Mouse (Mus musculus): ENCODE measurements around the gene Ift46. TPM values are rescaled to one million over a fixed set of nuclear protein-coding genes. Genes with fewer than 3 reads are reported as not detected.
A peak's percentile ranks its signal among the peaks of the same experiment; 100 is the strongest.

The Ift46 gene
- polyA plus RNA-seq, 1 experiment from 2014 or later, result 98.3 TPM

DNA sequence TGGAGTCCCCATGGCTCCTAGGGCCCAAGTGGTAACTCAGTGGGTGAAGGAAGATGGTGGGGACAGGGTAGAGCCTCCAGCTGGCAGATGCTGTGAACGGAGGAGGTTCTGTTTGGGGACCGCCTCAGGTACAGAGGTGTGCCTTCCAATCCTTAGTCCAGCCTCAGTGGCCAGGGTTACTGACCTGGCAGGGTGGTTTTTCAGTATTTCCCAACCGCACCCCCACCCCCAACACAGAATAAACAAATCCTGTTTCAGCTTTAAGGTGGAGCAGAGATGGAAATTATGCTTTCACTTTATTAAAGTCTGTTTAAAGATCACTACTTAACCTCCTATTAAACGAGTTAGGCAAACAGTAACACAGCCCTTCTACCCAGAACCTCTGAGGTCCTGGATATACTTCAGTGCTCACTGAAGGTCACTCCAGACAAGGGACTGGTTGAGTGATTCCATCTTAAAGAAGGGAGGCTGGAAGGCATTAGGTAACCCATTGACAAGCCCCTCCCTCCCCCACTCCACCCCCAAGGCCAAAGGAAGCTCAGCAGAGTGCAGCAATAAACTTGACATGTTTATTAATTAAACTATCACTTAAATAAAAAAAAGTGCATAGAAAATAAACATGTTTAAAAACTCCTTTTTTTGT, 35.2 kb downstream of the Ift46 start, which contains the start of gene Ttc36:
Ttc36 (minus strand) TSS at position 265 of the 643 bp plus-strand sequence.
- no peak for TF ChIP-seq CTCF (IDR thresholded peaks at IDR 0.05; ENCODE audit: low read depth)
- Histone ChIP-seq H3K9me3 (replicated peaks; ENCODE audit: low read length) (no peaks in the 10 kb centered on the region), H3K9ac (ENCODE audit: low read depth, low read length) (no peak within 1 kb of the TSS), H3K4me1 (replicated peaks; ENCODE audit: insufficient read depth, low read length) (no peaks in the 10 kb centered on the region; the same call in 1 of the 2 replicates), H3K4me2 (ENCODE audit: low read length) (peak within 1 kb of the TSS; percentile 27), H3K4me3 (replicated peaks; ENCODE audit: low read depth, low read length) (no peak within 1 kb of the TSS), H3K36me3 (ENCODE audit: insufficient read depth, low read length) (peaks cover 24% of the 10 kb centered on the region), H3K27ac (peak within 1 kb of the TSS; percentile 87), H3K27me3 (ENCODE audit: insufficient read depth, low read length) (no peaks in the 10 kb centered on the region)
- DNase-seq (ENCODE audit: low spot score), result peak; percentile 74
- 32% methylated on average over 4 of the region's 4 CpGs for WGBS
- ATAC-seq (replicated peaks; ENCODE audit: low FRiP score, low read depth), result peak; percentile 76

DNA sequence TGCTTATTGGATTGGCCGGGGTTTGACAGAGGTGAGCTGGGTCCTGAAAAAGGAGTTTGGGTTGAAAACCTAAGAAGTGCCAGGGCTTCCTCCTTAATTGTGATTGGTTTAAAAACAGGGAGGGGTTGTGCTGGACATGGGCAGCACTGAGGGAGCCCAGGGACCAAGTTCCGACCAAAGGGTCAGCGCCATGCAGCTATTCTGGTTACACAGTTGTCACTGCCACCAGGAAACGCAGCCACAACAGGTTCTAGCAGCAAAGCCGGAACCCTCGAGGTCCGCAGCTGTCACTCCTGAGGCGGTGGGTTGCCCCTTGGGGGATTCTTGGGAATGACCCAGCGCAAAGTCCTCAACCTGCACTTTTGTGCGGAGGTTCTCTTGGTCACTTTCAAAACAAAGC, 37.0 kb downstream of the Ift46 start:
- H3K27ac ChIP-seq, result no peak overlapping the region
- ATAC-seq (replicated peaks; ENCODE audit: low FRiP score, low read depth), result no peak
- peaks cover 39% of the 10 kb centered on the region for H3K36me3 ChIP-seq (ENCODE audit: insufficient read depth, low read length)
- no peaks in the 10 kb centered on the region for H3K9me3 ChIP-seq (replicated peaks; ENCODE audit: low read length)
- DNase-seq (ENCODE audit: low spot score), result no peak
- no peak overlapping the region for H3K4me2 ChIP-seq (ENCODE audit: low read length)
- no peak overlapping the region for H3K9ac ChIP-seq (ENCODE audit: low read depth, low read length)
- no peak overlapping the region for H3K4me3 ChIP-seq (replicated peaks; ENCODE audit: low read depth, low read length)
- no peak for TF ChIP-seq CTCF (IDR thresholded peaks at IDR 0.05; ENCODE audit: low read depth)
- 80% methylated on average over 10 of the region's 10 CpGs for WGBS
- H3K27me3 ChIP-seq (ENCODE audit: insufficient read depth, low read length), result no peaks in the 10 kb centered on the region
- no peaks in the 10 kb centered on the region; the same call in 1 of the 2 replicates for H3K4me1 ChIP-seq (replicated peaks; ENCODE audit: insufficient read depth, low read length)

DNA sequence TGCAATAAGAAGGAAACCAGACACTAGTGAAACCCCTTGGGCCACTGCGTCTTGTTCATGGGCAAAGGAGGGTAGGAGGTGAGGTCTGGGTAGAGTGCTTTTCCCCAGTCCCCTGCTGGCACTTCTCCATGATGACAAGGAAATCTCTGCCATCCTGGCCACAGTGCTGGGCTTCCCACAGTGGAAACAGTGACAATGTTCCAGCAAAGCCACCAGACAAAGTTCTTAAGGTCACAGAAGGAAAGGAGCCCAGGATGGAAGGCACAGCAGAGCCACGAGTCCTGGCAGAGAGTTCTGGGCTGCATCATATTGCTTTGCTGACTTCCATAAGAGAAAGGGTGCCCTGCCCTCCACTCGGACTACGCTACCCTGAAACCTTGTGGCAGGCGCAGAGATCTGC, 37.8 kb downstream of the Ift46 start:
- Histone ChIP-seq H3K27ac (no peak overlapping the region), H3K4me2 (ENCODE audit: low read length) (no peak overlapping the region), H3K36me3 (ENCODE audit: insufficient read depth, low read length) (peaks cover 48% of the 10 kb centered on the region), H3K9ac (ENCODE audit: low read depth, low read length) (no peak overlapping the region), H3K4me3 (replicated peaks; ENCODE audit: low read depth, low read length) (no peak overlapping the region), H3K4me1 (replicated peaks; ENCODE audit: insufficient read depth, low read length) (no peaks in the 10 kb centered on the region; the same call in 1 of the 2 replicates), H3K9me3 (replicated peaks; ENCODE audit: low read length) (no peaks in the 10 kb centered on the region), H3K27me3 (ENCODE audit: insufficient read depth, low read length) (no peaks in the 10 kb centered on the region)
- TF ChIP-seq CTCF (IDR thresholded peaks at IDR 0.05; ENCODE audit: low read depth), result no peak
- DNase-seq (ENCODE audit: low spot score) (no peak), ATAC-seq (replicated peaks; ENCODE audit: low FRiP score, low read depth) (no peak)
- WGBS, result 91% methylated on average over 5 of the region's 5 CpGs

DNA sequence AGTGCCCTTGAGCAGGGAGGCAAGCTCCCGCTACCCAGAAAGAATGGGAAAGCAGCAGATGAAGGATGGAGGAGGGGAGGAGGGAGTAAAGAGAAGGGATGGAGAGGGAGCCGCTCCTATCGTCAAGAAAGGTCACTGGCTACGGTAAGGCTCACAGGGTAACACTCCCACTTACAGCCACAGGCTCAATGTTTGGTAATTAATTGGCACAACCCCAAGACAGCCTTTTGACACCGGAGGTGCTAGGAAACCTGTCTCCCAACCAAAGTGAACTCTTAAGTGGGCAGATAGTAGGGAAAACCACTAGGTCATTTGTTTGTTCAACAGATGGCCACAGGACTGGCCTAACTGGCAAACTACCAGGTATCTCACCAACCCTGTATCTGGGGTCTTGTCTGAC, 39.4 kb downstream of the Ift46 start:
- no peaks in the 10 kb centered on the region for H3K9me3 ChIP-seq (replicated peaks; ENCODE audit: low read length)
- WGBS, result 34% methylated on average over 5 of the region's 5 CpGs
- H3K4me1 ChIP-seq (replicated peaks; ENCODE audit: insufficient read depth, low read length), result no peaks in the 10 kb centered on the region; the same call in 1 of the 2 replicates
- no peak overlapping the region for H3K4me3 ChIP-seq (replicated peaks; ENCODE audit: low read depth, low read length)
- DNase-seq (ENCODE audit: low spot score), result no peak
- H3K27ac ChIP-seq, result no peak overlapping the region
- TF ChIP-seq CTCF (IDR thresholded peaks at IDR 0.05; ENCODE audit: low read depth), result no peak
- peaks cover 60% of the 10 kb centered on the region for H3K36me3 ChIP-seq (ENCODE audit: insufficient read depth, low read length)
- ATAC-seq (replicated peaks; ENCODE audit: low FRiP score, low read depth), result no peak
- no peak overlapping the region for H3K4me2 ChIP-seq (ENCODE audit: low read length)
- no peaks in the 10 kb centered on the region for H3K27me3 ChIP-seq (ENCODE audit: insufficient read depth, low read length)
- no peak overlapping the region for H3K9ac ChIP-seq (ENCODE audit: low read depth, low read length)

DNA sequence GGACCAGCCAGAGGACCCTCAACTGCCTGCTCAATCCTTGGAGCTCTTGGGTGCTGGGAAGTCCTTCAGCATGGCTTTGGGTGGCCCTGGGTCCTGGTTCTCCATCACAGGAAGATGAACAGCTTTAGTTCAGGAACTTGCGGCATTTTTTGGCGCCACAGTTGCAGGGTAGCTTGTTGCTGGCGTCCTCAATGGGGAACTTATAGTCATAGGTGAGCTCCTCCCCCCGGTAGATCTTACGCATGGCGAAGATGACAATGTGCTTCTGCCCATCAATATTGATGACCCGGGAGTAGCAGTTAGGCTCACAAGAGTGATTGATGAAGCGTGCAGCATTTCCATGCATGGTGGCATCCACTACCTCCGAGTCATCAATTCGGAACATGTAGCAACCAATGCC, 40.1 kb downstream of the Ift46 start:
- Histone ChIP-seq H3K27ac (no peak overlapping the region), H3K9me3 (replicated peaks; ENCODE audit: low read length) (no peaks in the 10 kb centered on the region)

DNA sequence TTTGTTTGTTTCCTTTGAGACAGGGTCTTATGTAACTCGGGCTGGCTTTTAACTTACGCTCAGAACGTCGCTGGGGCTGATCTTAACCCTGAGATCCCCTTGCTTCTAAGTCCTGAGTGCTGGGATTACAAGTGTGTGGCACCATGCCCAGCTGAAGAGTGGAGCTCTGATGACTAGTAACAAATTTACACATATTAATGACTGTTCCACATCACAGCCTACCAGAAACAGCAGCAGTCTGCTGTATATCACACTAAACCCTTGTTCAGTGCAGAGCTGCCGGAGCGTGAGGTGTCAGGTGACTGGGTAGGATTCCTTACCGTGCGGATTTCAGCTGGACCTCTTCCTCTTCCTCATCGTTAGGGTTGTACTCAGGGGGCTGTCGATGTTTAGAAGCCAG, 42.6 kb downstream of the Ift46 start:
- H3K9ac ChIP-seq (ENCODE audit: low read depth, low read length), result no peak overlapping the region
- no peaks in the 10 kb centered on the region for H3K9me3 ChIP-seq (replicated peaks; ENCODE audit: low read length)
- no peaks in the 10 kb centered on the region for H3K4me1 ChIP-seq (replicated peaks; ENCODE audit: insufficient read depth, low read length)
- TF ChIP-seq CTCF (IDR thresholded peaks at IDR 0.05; ENCODE audit: low read depth), result no peak
- H3K4me2 ChIP-seq (ENCODE audit: low read length), result no peak overlapping the region
- no peaks in the 10 kb centered on the region for H3K27me3 ChIP-seq (ENCODE audit: insufficient read depth, low read length)
- DNase-seq (ENCODE audit: low spot score), result peak; percentile 39
- 54% methylated on average over 10 of the region's 10 CpGs for WGBS
- H3K36me3 ChIP-seq (ENCODE audit: insufficient read depth, low read length), result peaks cover 90% of the 10 kb centered on the region
- peak overlapping the region; percentile 15; the same call in 1 of the 2 replicates for H3K27ac ChIP-seq
- H3K4me3 ChIP-seq (replicated peaks; ENCODE audit: low read depth, low read length), result no peak overlapping the region
- peak; percentile 83 for ATAC-seq (replicated peaks; ENCODE audit: low FRiP score, low read depth)

More for the DNA sequence above, 40.1 kb downstream of the Ift46 start:
- no peak overlapping the region for H3K4me2 ChIP-seq (ENCODE audit: low read length)
- no peak overlapping the region for H3K9ac ChIP-seq (ENCODE audit: low read depth, low read length)
- H3K36me3 ChIP-seq (ENCODE audit: insufficient read depth, low read length), result peaks cover 67% of the 10 kb centered on the region
- no peak for DNase-seq (ENCODE audit: low spot score)
- H3K4me3 ChIP-seq (replicated peaks; ENCODE audit: low read depth, low read length), result no peak overlapping the region
- no peak for ATAC-seq (replicated peaks; ENCODE audit: low FRiP score, low read depth)
- H3K27me3 ChIP-seq (ENCODE audit: insufficient read depth, low read length), result no peaks in the 10 kb centered on the region
- 89% methylated on average over 10 of the region's 10 CpGs for WGBS
- H3K4me1 ChIP-seq (replicated peaks; ENCODE audit: insufficient read depth, low read length), result no peaks in the 10 kb centered on the region; the same call in 1 of the 2 replicates
- TF ChIP-seq CTCF (IDR thresholded peaks at IDR 0.05; ENCODE audit: low read depth), result no peak

Measured in kidney, postnatal 0 days (tissue).